Mouse (Mus musculus): ENCODE measurements around the gene Ebf1. TPM values are rescaled to one million over a fixed set of nuclear protein-coding genes. Genes with fewer than 3 reads are reported as not detected.

Ebf1 gene
- total RNA-seq, 2 experiments from 2014 or later, result 36.1 to 53.0 TPM

DNA sequence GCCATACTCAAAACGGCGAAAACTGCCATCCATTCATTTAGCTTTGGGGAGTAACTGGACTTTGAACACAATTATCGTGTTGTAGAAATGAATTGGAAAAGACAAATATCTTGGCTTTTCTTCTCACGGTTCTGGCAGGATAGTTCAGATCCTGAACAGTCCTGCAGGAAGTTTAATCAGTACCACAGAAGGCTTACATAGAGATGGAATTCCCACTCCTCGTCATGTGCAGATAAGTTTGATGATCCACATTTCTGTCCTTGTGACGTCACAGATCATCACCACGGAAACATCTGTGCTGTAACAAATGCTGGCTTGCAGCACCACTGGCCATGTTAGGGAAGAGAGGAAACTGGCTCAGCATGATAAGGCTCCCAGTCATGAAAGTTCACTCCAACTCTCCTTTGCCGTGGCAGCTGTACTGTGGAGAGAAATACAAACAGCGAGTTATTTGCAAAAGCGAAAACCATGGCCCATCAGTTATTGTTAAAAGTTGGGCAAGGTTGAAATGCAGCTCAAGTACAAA is 280.1 kb downstream of the Ebf1 start:
- DNase-seq, result no peak

DNA sequence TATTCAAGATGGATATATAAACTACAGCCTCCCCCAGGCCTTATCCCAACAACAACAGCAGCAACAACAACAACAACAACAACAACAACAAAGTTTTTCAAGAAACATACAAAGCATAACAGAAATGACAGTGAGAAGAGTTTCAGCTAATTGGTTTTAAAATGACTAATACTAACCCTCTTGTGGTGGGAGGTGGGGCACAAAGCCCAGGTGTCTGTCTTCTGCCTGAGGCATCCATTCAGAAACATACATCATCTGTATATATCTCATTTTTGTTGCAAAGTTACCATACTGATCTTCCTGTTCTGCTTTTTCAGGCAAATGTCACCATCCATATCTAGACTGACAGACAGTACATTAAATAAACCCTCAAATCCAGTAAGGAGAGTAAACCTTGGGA is 282.4 kb downstream of the Ebf1 start:
- DNase-seq, result no peak

DNA sequence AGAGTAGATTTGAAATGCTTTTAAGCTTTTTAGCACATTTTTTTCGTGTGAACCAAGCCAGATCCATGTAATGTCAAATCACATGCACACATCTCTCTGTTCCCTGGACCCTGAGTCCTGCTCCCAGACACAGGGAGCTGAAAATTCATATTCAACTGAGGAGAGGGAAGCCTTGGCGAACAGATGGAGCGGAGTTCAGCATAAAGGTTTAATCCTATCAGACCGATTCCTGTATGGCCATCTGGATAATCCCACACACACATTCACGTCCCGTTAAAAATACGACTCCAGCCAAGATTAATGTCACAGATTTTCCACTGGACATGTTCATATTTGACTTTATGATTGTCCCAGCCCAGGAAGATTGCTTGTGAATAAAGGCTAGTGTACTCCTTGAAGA is 282.8 kb downstream of the Ebf1 start:
- DNase-seq, result no peak

DNA sequence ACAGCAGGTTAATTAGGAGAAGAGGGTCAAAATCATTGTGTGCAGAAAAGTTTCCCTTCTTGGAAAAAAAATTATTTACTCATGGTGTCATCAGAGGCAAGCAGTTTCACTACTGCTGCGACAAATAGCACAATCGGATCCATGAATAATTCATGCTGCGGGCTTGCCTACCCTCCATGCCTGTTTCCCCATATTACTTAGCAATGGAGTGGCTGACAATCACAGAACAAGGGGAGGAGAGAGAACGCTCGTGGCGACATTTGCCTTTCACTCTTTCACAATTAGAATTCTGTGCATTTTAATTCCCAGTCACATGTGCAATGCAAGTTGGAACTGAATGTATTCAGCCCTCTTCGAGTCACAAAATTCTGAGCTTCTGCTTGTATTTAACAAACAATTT is 283.4 kb downstream of the Ebf1 start:
- DNase-seq, result no peak

DNA sequence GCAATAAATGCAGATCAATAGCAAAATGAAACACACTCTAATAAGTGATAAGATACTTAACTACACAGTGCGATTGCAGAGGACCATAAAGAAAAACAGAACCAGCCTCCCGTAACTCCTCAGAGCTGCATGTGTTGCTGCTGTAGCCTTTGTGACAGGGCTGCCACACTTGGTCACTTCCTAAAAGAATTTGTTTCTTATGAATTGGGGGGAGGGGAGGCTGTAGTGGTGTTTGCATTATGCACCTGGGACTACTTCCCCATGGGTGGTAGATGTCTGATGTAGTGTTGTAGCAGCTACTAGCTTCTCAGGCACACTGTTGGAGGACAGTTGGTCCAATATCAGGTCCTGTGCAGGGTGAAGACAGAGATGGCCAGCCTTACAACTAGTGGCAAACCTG is 284.6 kb downstream of the Ebf1 start:
- DNase-seq, result no peak

DNA sequence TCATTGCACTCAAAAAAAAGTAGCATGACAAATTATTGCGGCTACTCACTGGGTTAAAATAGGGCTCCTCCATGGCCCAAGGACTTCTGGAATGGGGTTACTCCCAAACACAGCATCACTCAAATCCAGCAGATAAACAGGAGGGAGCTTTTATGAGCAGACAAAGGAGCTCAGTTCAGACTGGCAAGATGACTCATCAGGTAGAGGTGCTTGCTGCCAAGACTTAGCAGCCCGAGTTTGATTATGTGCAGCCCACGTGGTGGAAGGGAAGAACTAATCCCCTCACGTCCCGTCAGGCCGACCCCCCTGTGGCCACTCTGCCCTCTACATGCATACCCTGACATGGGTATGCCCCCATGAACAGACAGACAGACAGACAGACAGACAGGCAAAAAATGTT is 285.0 kb downstream of the Ebf1 start:
- DNase-seq, result no peak

DNA sequence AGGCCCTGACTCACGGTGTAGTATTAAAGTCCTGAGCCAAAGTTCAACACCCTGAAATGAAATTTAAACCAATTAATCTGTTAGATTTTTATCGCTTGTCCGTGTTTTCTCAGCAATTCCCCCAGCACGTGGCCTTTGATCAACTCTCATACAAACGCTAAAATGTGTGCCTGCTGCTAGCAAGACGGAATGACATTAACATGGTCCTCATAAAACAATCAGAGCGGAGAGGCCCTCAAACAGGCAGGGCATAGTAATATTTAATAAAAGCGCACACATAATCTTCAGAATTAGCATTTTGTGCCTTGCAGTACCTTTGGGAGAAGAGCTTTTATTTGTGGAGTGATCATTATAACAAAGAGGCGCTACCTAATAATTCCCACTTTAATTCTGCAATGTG is 287.0 kb downstream of the Ebf1 start:
- no peak for DNase-seq

DNA sequence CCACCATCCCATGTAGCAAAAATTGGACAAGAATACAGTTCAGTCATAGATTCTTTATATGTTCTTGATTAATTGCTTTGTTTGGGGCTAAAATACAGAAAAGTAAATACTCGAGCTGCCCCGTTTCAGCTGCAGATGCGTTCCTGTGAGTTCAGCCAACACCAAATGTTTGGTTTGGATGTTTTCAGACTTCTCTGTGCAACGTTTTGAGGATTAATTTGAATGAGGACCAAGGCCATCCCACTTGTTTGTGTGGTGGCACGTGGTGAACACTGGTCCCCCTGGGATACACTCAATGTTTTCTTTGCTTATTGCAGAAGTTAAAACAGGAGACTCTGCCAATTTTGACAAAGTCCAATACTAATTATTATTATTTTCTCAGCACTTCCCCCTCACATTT is 289.3 kb downstream of the Ebf1 start:
- peak; percentile 32 for DNase-seq

DNA sequence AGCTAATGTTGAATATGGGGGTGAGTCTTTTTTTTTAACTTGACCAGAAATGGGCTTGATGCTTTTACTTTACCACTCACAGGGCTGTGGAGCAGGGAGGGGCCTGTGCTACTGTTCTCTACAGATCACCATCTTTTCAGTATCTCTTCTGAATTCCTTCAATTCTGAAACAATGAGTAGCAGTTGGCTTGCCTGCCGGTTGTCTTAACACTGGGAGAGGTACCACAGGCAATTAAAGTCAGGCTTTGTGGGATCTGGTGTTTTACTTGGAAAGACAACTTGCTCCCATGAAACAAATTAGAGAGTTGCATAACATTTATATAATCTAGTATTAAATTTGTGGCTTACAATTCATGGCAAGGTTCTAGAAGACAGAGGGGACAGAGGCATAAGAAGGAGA is 294.6 kb downstream of the Ebf1 start:
- DNase-seq, result no peak

DNA sequence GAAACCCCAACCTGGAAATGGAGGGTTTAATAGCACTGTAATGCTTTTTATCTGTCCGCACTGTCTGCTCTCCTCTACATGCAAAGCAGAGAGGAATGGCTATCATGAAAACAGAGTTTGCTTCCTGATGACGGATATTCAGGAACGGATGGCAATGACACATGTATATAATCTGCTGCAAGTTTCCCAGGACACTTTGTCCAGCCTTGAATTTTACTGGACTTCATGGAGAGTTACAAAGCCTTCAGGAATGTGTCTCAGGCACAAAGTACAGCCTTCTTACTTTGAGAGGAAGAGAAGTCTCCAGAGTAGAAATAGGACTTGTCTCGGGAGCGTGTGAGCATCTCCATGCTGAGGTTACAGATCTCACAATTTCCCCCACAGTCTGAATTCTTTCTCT is 296.7 kb downstream of the Ebf1 start:
- no peak for DNase-seq

DNA sequence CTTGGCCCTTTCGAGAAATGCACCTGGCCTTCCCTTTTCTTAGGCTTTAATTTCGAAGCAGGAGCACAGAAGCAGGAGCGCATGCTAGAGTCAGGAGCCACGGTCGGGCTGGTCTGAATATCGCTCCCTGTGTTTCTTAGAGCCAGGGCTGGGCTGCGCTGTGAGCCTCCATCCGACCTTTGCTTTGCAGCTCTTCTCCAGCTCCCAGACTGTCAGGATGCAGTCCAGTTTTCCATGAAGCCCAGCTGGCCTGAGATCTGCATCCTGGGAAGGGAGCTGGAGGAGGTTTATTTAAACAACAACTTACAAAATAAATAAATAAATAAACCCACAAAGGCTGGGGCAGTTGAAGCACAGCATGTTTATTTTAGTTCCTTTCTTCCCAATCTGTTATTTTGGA is 299.9 kb downstream of the Ebf1 start:
- no peak for DNase-seq

DNA sequence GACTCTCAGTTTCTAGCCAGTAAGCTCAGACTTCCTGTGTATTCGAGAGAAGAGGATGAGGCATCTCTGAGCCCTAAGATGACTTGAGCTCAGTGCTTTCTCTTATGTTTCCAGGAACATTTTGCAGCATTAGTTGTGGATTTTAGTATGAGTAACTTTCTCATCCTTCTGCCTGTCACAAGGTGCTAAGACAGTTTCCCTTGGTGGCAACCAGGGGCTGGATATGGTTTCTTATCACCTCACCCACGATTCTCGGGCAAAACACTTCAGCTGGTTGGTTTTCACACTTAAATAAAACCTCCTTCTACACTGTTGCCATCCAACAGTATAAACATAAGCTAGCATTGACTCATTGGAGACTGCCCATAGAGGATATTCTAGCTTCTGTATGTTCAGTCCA is 306.0 kb downstream of the Ebf1 start:
- DNase-seq, result no peak

DNA sequence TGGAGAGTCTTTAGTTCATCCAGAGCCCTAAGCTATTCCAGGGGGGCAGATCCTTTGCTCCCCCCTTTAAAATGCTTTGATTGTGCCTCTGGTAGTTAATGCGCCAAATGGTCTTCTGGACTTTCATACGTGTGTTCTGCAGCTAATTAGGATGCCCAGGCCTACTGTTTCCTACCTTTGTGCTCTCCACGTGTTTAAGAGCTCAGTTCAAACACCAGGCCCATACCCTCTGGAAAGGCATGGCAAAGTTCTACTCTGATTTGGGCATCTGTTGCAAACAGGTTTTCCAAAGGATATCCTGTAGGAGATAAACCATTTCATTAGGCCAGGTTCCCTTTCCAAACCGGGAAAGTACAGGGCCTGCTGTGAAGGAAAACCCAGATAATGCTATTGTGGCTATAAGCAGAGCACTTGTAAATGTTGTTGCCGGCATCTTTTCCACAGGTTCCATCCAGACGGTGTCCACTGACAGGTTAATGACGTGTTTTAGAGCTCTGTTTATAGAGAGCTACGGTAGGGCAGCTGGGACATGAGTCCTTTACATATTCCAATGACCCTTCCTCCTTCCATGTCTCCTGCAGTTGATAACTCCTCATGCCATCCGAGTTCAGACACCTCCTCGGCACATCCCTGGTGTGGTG is 306.9 kb downstream of the Ebf1 start:
- no peak for DNase-seq

DNA sequence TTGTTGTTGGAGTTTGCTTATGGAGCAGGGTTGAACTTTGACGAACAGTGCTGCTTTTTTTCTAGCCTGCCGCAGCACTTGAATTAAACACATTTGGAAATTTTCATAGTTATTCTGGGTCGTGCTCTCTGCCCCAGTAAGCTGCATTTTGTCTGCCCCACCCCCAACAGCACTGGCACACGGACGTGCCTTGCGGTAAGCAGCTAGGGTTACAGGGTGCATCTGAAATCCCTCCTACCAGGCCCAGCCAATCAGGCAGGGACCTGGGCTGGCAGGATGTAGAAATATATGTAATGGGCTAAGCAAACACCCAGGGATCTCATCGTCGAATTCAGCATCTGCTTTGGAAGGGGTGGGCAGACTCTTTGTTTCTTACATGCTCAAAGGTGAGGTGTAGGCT is 307.8 kb downstream of the Ebf1 start:
- peak; percentile 70 for DNase-seq

DNA sequence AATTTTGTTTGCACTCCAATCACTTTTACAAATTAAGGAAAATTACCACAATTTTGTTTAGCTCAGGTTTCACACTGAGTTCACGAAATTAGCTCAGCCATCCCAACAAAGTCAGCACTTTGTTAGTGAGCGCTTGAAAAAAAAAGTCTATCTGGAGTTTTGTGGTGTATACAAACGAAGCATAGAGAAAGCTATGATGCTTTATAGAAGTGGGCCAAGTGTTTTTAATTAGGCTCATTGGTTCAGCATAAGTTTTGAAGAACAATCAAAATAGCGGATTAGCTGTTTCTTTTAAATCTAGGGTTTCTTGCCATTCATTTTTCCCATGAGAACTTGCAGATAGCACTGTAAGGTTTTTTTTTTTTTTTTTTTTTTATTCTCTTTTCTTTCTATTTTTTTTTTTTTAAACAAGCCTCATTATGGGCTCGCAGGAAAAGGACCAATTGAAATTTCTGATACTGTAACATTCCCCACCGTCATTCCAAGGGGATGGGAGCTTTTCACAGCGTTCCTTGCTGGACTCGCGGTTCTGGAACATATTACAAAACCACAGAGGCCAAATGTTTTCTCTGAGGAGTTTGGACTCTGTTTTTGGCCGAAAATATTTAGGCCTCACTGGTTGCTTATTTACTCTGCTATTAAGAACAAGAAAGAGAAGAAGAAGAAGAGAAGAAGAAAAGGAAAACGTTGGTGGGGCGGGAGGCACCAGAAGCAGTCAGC is 308.8 kb downstream of the Ebf1 start:
- DNase-seq, result peak; percentile 19

DNA sequence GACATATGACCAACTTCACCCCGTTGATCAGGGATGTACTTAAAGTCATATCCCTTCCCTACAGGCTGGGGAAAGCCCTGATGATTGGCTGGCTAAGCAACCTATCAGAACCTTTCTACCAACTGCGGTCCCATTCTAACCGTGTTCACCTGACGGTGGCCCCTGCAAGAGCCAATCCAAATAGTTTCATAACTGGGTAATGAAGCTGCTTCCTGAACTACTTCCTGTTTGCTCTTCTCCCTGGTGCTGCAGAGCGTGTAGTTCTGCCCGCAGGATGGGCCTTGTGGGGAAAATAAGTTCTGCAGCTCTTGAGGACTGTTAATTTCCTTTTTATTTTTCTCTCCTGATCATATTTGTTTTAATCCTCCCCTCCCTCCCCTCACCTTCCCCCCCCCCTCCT is 311.3 kb downstream of the Ebf1 start:
- DNase-seq, result no peak

DNA sequence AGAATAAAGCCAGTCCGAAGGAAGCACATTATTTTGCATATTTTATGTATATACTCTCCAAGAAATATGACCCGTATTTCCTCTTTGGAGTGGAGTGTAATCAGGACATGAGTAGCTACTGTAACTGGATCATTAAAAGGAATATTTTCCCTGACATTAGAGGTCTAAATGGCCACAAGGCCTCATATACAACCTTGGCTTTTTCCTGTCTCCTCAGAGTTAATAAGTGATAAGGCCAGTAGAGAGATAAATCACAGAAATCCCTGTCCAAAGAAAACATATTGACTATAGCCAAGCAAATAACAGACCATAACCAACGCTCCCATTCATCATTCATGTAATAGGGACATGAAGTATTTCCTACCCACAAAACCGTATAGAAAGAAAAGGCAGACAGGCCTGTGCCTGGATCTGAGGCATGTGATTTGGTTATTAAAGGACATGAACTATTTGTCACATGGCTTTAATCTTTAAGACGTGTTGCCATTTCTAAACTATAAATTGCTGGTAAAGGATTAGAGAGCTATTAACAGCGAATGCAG is 315.9 kb downstream of the Ebf1 start:
- no peak for DNase-seq

DNA sequence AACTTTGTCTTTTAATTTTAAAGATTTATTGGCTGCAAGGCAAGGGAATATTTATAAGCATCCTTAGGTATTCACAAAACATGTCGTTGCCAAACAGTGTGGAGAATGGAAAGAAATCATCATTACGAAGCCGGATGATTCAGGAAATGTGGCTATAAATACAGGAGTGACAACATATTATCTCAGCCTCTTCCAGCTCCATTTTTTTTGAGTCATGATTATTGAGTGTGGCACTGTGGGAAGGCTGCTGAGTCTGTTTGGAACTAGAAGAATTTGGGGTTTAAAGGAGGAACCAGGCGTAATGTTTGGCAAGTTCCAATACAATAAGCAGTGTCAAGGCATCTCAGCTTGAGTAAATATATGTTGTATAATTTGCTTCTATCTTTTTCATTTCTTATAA is 326.7 kb downstream of the Ebf1 start:
- no peak for DNase-seq

DNA sequence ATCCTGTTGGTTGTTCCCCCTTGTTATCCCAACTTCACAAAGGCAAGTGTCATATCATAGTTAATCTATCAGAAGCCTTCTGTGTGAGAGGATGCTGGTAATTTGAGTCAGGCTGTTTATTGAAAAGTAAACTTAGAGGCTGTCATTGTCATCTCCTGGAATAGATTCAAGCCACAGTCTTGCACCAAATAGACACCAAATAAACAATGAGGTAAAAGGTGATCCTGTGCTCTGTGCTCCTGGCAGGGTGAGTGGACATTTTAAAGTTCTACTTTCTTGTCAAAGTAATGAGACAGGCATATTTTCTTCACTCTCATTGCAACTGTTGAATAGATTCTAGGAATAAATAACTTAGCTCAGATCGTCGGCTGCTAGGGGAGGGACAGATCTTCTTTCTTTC is 327.3 kb downstream of the Ebf1 start:
- no peak for DNase-seq

DNA sequence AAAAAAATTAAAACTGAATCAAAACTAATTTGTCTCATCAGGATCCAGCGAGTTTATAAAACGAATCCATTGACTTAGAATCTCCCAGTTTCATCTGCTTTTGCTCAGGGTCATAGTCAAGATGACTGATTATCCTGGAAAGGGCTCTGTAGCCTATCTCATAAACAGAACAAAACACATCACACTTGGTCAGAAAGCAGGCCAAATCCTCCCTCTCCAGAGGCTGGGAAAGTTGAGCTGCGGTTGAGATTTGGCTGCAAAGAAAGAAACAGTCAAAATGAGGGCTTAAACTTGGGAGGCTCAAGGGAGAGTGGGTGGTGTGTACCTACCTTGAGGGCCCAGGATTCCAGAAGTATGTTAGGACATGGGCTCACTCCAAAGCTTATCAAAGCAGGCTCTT is 329.5 kb downstream of the Ebf1 start:
- DNase-seq, result peak; percentile 8

DNA sequence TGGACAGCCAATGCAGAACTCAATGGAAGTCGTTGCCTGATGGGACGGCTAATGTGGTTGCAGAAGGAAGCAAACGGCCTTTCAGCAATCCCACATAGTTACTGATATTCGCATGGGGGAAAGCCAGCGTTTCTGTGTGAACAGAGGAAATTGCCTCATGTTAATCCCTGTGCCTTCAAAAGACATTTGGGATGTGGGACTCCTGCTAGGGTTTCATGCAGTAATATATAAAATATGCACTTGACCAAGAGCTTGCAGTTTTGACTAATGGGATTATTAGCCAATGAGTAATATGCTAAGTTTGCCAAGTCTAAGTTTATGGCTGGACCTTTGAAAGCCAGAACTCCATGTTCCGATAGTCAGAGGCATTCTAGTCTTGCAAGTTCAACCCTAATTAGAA is 331.4 kb downstream of the Ebf1 start:
- DNase-seq, result no peak

DNA sequence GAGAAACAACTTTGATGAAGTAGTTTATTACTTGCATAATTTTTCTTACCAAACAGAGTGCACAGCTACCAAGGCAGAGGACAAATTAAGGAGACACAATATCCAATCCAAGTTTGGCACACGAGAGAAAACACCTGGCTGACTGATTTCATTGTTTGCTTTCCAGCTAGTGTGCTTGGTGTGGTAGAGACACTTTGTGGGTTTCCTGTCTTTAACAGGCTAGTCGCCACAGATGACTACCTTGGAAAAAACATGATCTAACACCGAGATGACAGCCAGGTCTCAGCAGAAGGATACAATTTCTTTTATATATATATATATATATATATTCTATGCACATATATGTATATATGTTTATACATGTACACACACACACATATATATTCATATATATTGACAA is 332.0 kb downstream of the Ebf1 start:
- no peak for DNase-seq

DNA sequence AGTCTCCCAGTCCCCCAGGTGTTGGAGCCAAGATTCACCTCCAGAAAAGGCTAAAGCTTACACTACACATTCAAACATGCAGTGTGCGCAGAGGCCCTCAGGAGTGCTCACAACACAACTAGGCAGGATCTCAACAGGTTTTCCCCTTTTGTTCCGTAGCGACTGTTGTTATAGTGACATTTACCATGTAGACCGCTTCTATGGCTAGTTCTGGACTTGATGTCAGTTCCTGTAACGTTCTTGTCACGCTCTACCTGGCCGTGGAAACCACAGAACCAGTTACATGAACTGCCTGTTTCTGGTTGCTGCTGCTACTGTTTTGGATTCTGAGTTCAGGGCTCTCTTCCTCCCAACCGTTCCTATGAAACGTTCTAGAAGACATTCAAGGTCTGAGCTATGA is 333.2 kb downstream of the Ebf1 start:
- DNase-seq, result no peak

DNA sequence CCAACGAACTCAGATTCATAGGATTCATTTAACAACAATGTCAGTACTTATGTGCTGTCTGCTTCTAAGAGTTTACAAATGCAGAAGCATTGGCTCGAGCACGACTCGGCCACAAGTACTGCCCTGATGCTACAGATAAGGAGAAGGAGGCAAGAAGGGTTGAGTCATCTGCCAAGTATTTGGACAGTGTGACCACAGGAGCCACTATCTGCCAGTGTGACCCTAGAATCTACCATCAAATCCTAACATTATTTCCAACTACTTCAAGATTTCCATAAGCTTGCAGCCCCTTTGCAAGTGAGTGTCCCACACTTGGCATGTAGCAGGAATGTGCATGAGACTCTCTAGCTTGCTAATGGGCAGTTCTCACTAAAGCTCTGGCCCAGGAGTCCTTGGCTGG is 334.4 kb downstream of the Ebf1 start:
- no peak for DNase-seq
